Mouse (Mus musculus) MEL (cell line): ENCODE results near the gene Ncapd2.

Source experiments
- CTCF ChIP-seq, 3 experiments: IDR thresholded peaks in 2 of 3; conservative IDR thresholded peaks in 1 of 3; 2 replicates each; pipeline ENCODE4 v1.5.1; 2011 to 2012; ENCODE audit warnings: low read length in 3 of 3, low read depth in 2 of 3, mild to moderate bottlenecking in 2 of 3, improper control_type of control experiment in 1 of 3, inconsistent platforms in 1 of 3, mixed read lengths in 1 of 3, moderate library complexity in 1 of 3; ENCODE audit not compliant: control insufficient read depth in 1 of 3, insufficient read depth in 1 of 3, poor library complexity in 1 of 3, severe bottlenecking in 1 of 3
- ETS1 ChIP-seq: IDR thresholded peaks from 2 replicates; pipeline ENCODE4 v1.6.1; 2012; ENCODE audit warnings: low read depth, mild to moderate bottlenecking, inconsistent platforms, low read length, improper control_type of control experiment, moderate library complexity
- JUND ChIP-seq: IDR thresholded peaks from 2 replicates; pipeline ENCODE4 v1.6.1; 2011; ENCODE audit warnings: low read depth, mild to moderate bottlenecking, improper control_type of control experiment, low read length
- MAFK ChIP-seq: IDR thresholded peaks from 2 replicates; pipeline ENCODE4 v1.6.1; 2011; ENCODE audit warnings: low read depth, mild to moderate bottlenecking, low read length, improper control_type of control experiment, borderline replicate concordance
- MYB ChIP-seq: IDR thresholded peaks from 2 replicates; pipeline ENCODE4 v1.6.1; 2011; ENCODE audit warnings: mild to moderate bottlenecking, low read depth, low read length, improper control_type of control experiment
- MYC ChIP-seq: IDR thresholded peaks from 2 replicates; pipeline ENCODE4 v1.6.1; 2011; ENCODE audit warnings: low read depth, mild to moderate bottlenecking, low read length, improper control_type of control experiment, moderate library complexity
- POLR2A ChIP-seq, 2 experiments: IDR thresholded peaks; 2 replicates each; pipeline ENCODE4 v1.6.1; 2011 to 2012; ENCODE audit warnings: low read length in 2 of 2, mild to moderate bottlenecking in 2 of 2, control low read depth in 1 of 2, improper control_type of control experiment in 1 of 2, low read depth in 1 of 2, moderate library complexity in 1 of 2; ENCODE audit not compliant: control insufficient read depth in 1 of 2, insufficient read depth in 1 of 2, poor library complexity in 1 of 2
- TAL1 ChIP-seq: IDR thresholded peaks from 2 replicates; pipeline ENCODE4 v1.6.1; 2012; ENCODE audit warnings: mild to moderate bottlenecking, inconsistent platforms, low read length, moderate library complexity, mixed read lengths
- USF1 ChIP-seq: IDR thresholded peaks from 2 replicates; pipeline ENCODE4 v1.6.1; 2014; ENCODE audit warnings: low read depth, mild to moderate bottlenecking, inconsistent platforms, low read length, improper control_type of control experiment, moderate library complexity

GRCm38 (mm10) chr6:125156491-125156890 lies 35.0 kb downstream of the Ncapd2 start:
- TF ChIP-seq USF1 (no peak), TAL1 (no peak), POLR2A (IDR thresholded peaks at IDR 0.05; ENCODE audit: control insufficient read depth in 1 of 2, insufficient read depth in 1 of 2, low read depth in 1 of 2, low read length in 2 of 2, poor library complexity in 1 of 2) (no peak), MYB (no peak), CTCF (IDR thresholded peaks at IDR 0.05 in 2 of 3, conservative IDR thresholded peaks at IDR 0.05 in 1 of 3; ENCODE audit: control insufficient read depth in 1 of 3, insufficient read depth in 1 of 3, low read depth in 2 of 3, low read length in 3 of 3, poor library complexity in 1 of 3, severe bottlenecking in 1 of 3) (no peak), JUND (no peak), MAFK (no peak), ETS1 (no peak), MYC (no peak)
